Mouse (Mus musculus) hindbrain, embryonic 10.5 days (tissue): ENCODE measurements at regions not wholly inside any gene's neighbourhood (a gene's known extent, or its start where the extent isn't known, plus 50 kb on each side); places are given as distances from the start of the nearest gene placed in this dataset.

Experiments
- DNase-seq: peaks from one replicate; pipeline ENCODE4 v3.0.0-alpha.2; 2017; ENCODE audit warnings: low spot score
- H3K27ac ChIP-seq: fragments of 300-500 bp; sonication (generic); 2 replicates; pipeline ENCODE4 v1.5.1; 2016; ENCODE audit warnings: mild to moderate bottlenecking, moderate library complexity
- H3K27me3 ChIP-seq: fragments of 300-500 bp; sonication (generic); 2 replicates; pipeline ENCODE4 v1.6.1; 2016; ENCODE audit warnings: mild to moderate bottlenecking; ENCODE audit not compliant: poor library complexity, insufficient read depth, severe bottlenecking
- H3K36me3 ChIP-seq: fragments of 300-500 bp; sonication (generic); 2 replicates; pipeline ENCODE4 v1.6.1; 2016; ENCODE audit warnings: mild to moderate bottlenecking, moderate library complexity
- H3K4me1 ChIP-seq: fragments of 300-500 bp; sonication (generic); replicated peaks from 2 replicates; pipeline ENCODE4 v1.6.1; 2016; ENCODE audit warnings: mild to moderate bottlenecking
- H3K4me3 ChIP-seq: fragments of 300-500 bp; sonication (generic); 2 replicates; pipeline ENCODE4 v1.5.1; 2016; ENCODE audit warnings: mild to moderate bottlenecking, moderate library complexity
- H3K9me3 ChIP-seq: fragments of 300-500 bp; sonication (generic); 2 replicates; pipeline ENCODE4 v1.6.1; 2016; ENCODE audit warnings: mild to moderate bottlenecking, moderate library complexity
- WGBS: fragments of 180-500 bp; shearing (Covaris S2); methylation state at CpG from one replicate; pipeline ENCODE4 v1.1.7; 2016; 5-methylcytosine and 5-hydroxymethylcytosine counted together

DNA sequence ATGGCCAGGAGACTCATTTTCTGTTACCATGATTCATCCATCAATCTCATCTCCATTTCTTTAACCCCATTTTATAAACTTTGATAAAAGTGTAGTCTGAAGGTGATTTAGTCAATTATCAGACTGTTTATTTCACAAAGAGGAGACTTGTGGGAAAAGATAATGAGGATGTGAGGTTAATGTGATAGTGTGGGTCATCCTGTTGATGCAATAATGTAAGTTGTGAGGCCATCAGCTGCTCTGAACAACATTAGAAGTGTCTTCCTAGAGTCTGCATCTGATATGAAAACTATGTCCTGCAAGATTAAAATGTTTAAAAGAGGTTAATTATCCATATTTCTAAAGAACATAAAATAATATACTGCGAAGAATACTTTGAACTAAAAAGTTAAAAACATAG is 842.8 kb downstream of the Pcdh17 start:
- H3K27ac ChIP-seq = no peak overlapping the region
- DNase-seq = no peak
- no peaks in the 10 kb centered on the region for H3K9me3 ChIP-seq
- 88% methylated on average over 1 of the region's 1 CpGs for WGBS
- H3K36me3 ChIP-seq = no peaks in the 10 kb centered on the region
- H3K4me1 ChIP-seq = no peaks in the 10 kb centered on the region
- H3K27me3 ChIP-seq = no peaks in the 10 kb centered on the region
- H3K4me3 ChIP-seq = no peak overlapping the region

DNA sequence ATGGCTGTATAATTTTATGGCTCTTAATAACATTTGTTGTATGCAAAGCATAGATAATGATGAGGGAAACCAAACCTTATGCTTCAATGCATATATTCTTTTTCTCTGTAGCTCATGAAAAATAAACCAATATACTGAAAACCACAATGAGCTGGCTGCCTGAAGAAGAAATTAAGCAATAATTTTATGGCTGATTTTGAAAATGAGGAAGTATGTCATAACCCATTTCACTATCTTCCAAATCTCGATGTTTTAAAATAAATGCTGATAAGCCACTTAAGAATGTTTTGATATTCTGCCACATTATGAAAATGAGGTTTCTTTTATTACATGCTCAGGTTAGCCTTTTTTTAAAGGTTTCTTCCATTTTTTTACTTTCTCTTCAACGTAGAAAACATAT is 844.1 kb downstream of the Pcdh17 start:
- no peak for DNase-seq
- Histone ChIP-seq H3K36me3 (no peaks in the 10 kb centered on the region), H3K27me3 (no peaks in the 10 kb centered on the region), H3K4me1 (no peaks in the 10 kb centered on the region), H3K4me3 (no peak overlapping the region), H3K27ac (no peak overlapping the region), H3K9me3 (no peaks in the 10 kb centered on the region)
- WGBS = 86% methylated on average over 2 of the region's 2 CpGs

DNA sequence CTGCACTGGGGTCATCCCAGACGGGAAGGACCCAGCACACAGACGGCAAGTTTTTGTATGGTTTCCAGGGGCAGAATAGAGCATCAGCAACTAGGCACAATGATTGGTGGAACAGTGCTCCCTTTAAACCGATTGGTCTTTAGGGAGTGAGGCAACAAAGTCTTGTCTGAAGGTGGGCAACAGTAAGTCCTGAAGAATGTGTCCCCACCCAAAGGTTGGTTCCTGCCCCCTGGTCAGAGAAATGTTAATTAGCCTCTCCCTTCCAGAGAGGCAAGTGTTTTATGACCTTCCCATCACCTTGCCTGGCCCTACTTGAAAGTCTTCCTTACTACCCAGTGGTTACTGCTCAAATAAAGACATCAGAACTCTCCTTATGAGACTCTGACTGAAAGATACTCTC is 855.6 kb downstream of the Pcdh17 start:
- Histone ChIP-seq H3K27me3 (no peaks in the 10 kb centered on the region), H3K9me3 (no peaks in the 10 kb centered on the region), H3K4me1 (no peaks in the 10 kb centered on the region), H3K27ac (no peak overlapping the region), H3K4me3 (no peak overlapping the region), H3K36me3 (no peaks in the 10 kb centered on the region)
- WGBS = 88% methylated on average over 3 of the region's 3 CpGs
- no peak for DNase-seq

DNA sequence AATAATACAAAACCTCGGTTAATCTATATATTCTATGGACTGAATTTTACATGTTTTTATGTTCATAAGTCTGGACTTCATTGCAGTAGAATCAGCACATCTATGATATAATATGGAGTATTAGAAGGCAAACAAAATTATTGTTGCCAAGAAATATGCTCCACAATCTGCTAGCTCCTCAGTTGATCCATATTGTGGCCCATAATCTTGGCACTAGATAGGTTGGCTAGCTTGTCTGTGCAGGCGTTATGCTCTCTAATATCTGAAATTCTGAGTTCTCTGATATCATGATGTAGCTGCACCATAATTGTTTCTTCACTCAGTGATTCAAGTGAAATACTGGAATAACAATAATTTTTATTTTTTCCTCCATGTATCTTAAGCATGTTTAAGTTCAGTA is 877.3 kb downstream of the Pcdh17 start:
- no peak for DNase-seq
- Histone ChIP-seq H3K36me3 (no peaks in the 10 kb centered on the region), H3K4me1 (no peaks in the 10 kb centered on the region), H3K27ac (no peak overlapping the region), H3K4me3 (no peak overlapping the region), H3K9me3 (no peaks in the 10 kb centered on the region), H3K27me3 (no peaks in the 10 kb centered on the region)
- 91% methylated on average over 2 of the region's 2 CpGs for WGBS

DNA sequence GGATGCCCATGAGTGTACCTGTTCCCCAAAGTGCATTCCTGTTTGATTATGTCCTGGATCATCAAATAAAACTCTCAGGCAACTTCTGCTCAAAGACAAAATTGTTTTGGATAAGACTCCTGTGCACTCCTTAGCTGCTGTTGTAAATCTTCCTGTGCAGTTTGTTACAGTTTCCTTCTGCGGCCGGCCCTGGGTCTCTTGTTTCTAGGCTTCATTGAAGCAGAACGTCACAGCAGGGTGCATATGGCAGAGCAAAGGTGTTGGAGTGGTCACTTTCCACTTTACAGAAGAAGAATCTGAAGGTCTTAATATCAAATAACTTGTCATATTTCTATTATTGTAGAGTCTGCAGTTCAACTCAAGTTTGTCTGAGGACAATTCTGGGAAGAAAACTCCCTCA is 889.9 kb downstream of the Pcdh17 start:
- Histone ChIP-seq H3K27me3 (no peaks in the 10 kb centered on the region), H3K36me3 (no peaks in the 10 kb centered on the region), H3K27ac (no peak overlapping the region), H3K9me3 (no peaks in the 10 kb centered on the region), H3K4me1 (no peaks in the 10 kb centered on the region), H3K4me3 (no peak overlapping the region)
- no peak for DNase-seq
- WGBS = 57% methylated on average over 3 of the region's 3 CpGs

DNA sequence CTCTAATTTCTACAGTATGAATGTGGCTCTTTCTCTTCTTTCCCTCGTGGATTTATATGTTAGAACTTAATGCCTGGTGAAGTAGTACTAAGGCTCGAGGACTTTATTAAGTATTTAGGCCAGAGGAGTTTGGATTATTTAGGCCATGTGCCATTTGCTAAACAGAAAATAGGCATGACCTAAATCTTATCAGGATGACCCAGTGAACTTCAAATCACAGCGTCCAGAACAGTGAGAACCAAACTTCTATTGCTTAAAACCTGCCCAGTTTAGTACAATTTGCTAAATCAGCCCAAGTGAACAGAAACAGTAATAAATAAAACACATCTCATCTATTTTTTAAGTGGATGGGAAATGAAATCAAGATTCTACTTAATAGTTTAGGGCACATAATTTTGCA is 893.8 kb downstream of the Pcdh17 start:
- Histone ChIP-seq H3K36me3 (no peaks in the 10 kb centered on the region), H3K27ac (no peak overlapping the region), H3K9me3 (no peaks in the 10 kb centered on the region), H3K27me3 (no peaks in the 10 kb centered on the region), H3K4me3 (no peak overlapping the region), H3K4me1 (no peaks in the 10 kb centered on the region)
- no peak for DNase-seq
- 85% methylated on average over 3 of the region's 3 CpGs for WGBS

DNA sequence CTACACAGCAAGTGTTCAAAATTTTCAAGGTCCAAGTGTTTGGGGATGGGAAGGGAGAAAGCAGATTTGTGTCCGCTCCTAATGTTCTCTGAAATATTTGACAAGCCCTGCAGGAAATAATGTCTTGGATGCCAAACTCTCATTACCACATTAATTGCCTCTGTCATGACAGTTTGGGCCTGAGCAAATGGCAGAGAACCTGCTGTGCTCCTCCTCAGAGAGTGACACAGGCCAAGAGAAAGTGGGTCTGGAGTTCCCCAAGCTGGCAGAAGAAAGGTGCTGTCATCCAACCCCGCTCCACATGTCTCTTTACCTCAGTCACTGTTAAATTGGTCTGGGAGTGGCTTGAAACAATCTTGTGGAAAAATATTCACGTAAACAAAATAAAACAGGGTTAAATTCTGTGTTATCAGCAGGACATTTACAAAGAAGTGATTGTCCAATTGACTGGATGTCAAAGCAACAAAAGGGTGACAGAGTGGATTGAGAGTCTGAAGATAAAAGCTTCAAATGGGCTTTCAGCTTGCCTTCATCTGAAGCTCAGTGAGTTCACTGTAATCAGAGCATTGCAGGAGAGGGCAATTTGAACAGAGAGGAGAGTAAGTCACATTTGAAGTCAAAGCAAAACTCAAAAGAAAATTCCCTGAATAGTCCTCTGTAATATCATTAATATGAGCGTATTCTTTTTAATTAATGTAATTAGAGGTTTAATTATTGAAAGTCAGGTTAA is 911.4 kb downstream of the Pcdh17 start:
- no peaks in the 10 kb centered on the region for H3K27me3 ChIP-seq
- H3K27ac ChIP-seq = no peak overlapping the region
- H3K4me1 ChIP-seq = peaks cover 11% of the 10 kb centered on the region
- no peaks in the 10 kb centered on the region for H3K9me3 ChIP-seq
- H3K36me3 ChIP-seq = no peaks in the 10 kb centered on the region
- H3K4me3 ChIP-seq = no peak overlapping the region
- WGBS = 42% methylated on average over 4 of the region's 4 CpGs
- DNase-seq = peak; percentile 7

DNA sequence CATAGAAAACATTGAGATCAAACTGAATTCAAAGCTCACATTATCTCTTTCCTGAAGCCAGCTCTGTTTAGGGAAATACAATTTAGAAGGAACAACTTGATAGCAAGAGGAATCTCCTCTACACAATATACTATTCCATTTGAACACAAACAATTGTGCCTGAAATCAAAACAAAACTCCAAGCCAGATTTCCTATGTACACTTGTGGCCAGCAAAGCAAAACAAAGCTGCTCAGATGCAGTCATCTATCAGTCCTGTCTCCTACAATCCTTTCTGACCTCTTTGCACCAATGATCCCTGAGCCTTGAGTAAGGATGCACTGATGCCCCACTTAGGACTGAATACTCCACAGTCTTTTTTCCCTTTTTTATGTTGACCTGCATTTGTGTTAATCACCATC is 920.2 kb downstream of the Pcdh17 start:
- no peaks in the 10 kb centered on the region for H3K9me3 ChIP-seq
- H3K27ac ChIP-seq = no peak overlapping the region
- no peaks in the 10 kb centered on the region for H3K4me1 ChIP-seq
- no peaks in the 10 kb centered on the region for H3K27me3 ChIP-seq
- no peak for DNase-seq
- no peaks in the 10 kb centered on the region for H3K36me3 ChIP-seq
- no peak overlapping the region for H3K4me3 ChIP-seq

DNA sequence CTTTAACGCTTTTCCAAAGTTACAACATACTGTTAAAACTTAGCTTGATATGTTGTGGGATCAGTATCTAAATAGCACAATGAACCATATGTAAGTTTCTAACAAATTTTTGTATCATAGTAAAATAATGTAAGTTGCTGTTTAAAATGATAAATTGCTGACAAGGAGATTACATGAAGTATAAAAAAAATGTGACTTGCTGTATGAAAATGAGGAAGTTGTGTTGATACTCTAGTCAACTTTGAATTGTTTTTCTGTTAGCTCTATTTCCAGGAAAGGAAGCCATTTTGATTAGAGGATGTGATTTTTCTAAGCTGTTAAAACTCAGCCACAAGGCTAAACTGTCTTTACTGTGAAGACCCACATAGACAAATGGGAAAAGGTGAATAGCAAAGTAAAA is 929.9 kb downstream of the Pcdh17 start:
- 92% methylated on average over 1 of the region's 1 CpGs for WGBS
- Histone ChIP-seq H3K4me1 (no peaks in the 10 kb centered on the region), H3K4me3 (no peak overlapping the region), H3K36me3 (no peaks in the 10 kb centered on the region), H3K27me3 (no peaks in the 10 kb centered on the region), H3K9me3 (no peaks in the 10 kb centered on the region), H3K27ac (no peak overlapping the region)
- DNase-seq = no peak

DNA sequence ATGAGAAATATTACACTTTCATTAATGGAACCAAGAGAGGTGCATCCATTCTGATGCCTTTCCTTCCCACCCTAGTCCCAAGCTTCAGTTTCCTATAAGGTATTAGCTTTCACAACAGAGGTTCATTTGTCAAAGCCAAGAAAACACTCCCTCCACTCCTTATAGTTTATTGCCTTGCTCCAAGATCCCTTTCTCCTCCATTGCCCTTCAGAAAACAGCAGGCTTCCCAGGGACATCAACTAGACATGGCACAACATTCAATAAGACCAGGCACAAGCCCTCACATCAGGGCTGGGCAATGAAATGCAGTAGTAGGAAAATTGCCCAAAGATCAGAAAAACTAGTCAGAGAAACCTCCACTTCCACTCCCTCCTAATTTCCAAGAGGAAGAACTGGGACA is 960.3 kb downstream of the Pcdh17 start:
- no peak for DNase-seq
- H3K4me1 ChIP-seq = no peaks in the 10 kb centered on the region
- H3K4me3 ChIP-seq = no peak overlapping the region
- H3K9me3 ChIP-seq = no peaks in the 10 kb centered on the region
- no peaks in the 10 kb centered on the region for H3K27me3 ChIP-seq
- H3K27ac ChIP-seq = no peak overlapping the region
- no peaks in the 10 kb centered on the region for H3K36me3 ChIP-seq
